ENCODE assay signal across 9 mouse cellular contexts in the genomic region with DNA sequence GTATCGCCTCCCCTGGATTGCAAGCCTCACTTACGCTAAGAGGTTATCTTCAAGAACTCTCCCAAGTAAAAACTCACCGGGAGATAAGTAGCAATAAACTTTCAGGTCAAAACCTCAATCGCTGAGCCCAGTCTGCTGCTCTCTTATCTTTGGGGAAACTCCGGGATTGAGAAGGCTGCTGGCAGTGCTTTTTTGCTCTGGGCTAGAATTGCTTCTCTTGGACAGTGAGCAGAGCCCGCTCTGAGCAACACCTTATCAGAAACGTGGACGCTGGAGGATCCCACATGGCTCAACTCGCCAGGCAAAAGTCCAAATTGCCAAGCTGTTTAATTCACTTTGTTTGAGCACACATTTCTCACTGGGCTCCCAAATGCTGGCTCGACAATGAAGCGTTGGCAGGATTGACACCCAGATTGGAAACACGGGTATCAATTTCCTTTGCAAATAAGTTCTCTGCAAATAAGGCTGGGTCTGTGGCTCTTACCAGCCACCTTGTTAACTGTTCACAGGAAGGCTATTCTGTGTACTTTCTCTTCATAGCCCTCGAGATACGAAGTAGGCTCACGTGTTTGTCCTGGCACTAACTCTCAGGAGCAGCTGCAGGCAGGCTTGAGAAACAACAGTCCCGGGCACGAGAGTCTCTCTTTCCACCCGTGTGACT.
DNase-seq lines count a peak whose midpoint lies in the region; ATAC-seq lines count a peak whose summit lies in the region.
"Had no signal": no experiment of that assay in that cellular context is flagged by ENCODE, and none has a peak within 500 bp of the region (broad histone marks: within the 10 kb centered on the region; RNA-seq: fewer than 3 reads in every experiment).

No protein-coding gene starts in this region.

- no peaks in the 10 kb centered on the region for H3K9me3 ChIP-seq in embryonic facial prominence, embryonic 12.5 days
- H3K9me3 ChIP-seq in intestine, embryonic 15.5 days, result no peaks in the 10 kb centered on the region
- no peaks in the 10 kb centered on the region for H3K9me3 ChIP-seq in lung, embryonic 16.5 days (ENCODE audit: control insufficient read depth, low read length)
- H3K9me3 ChIP-seq: megakaryocyte, embryonic 14.5 days had no signal

- H3K27ac ChIP-seq in embryonic facial prominence, embryonic 12.5 days, result peak overlapping the region; percentile 24; the same call in 1 of the 2 replicates
- H3K27ac ChIP-seq in intestine, embryonic 15.5 days, result 0 out of 2 replicates have a peak overlapping the region, but pooled peaks have one; percentile 17
- peak overlapping the region; percentile 19; the same call in 1 of the 2 replicates for H3K27ac ChIP-seq in lung, embryonic 16.5 days (ENCODE audit: low read length)

- peak; percentile 61 to 64 for DNase-seq in cerebellum, postnatal 10 days
- DNase-seq in cerebellum, adult 11-12 months, result no peak
- no peak for DNase-seq in thymus, postnatal 14 days
- DNase-seq in kidney, adult 18-20 months, result no peak

- H3K9ac ChIP-seq in embryonic facial prominence, embryonic 12.5 days, result no peak overlapping the region
- no peak overlapping the region for H3K9ac ChIP-seq in intestine, embryonic 15.5 days
- H3K9ac ChIP-seq in lung, embryonic 16.5 days (ENCODE audit: low read length), result no peak overlapping the region

- peaks cover 31% of the 10 kb centered on the region; the same call in 1 of the 2 replicates for H3K4me1 ChIP-seq in embryonic facial prominence, embryonic 12.5 days
- no peaks in the 10 kb centered on the region for H3K4me1 ChIP-seq in intestine, embryonic 15.5 days (replicated peaks)
- H3K4me1 ChIP-seq in lung, embryonic 16.5 days (replicated peaks; ENCODE audit: control insufficient read depth, insufficient read depth, low read length), result peaks cover 16% of the 10 kb centered on the region
- H3K4me1 ChIP-seq: megakaryocyte, embryonic 14.5 days had no signal

- H3K27me3 ChIP-seq in embryonic facial prominence, embryonic 12.5 days, result no peaks in the 10 kb centered on the region
- no peaks in the 10 kb centered on the region for H3K27me3 ChIP-seq in intestine, embryonic 15.5 days (replicated peaks)
- H3K27me3 ChIP-seq in lung, embryonic 16.5 days (ENCODE audit: control insufficient read depth, insufficient read depth, low read depth, low read length), result no peaks in the 10 kb centered on the region

- H3K36me3 ChIP-seq in embryonic facial prominence, embryonic 12.5 days, result no peaks in the 10 kb centered on the region
- no peaks in the 10 kb centered on the region for H3K36me3 ChIP-seq in intestine, embryonic 15.5 days
- no peaks in the 10 kb centered on the region for H3K36me3 ChIP-seq in lung, embryonic 16.5 days (ENCODE audit: control insufficient read depth, insufficient read depth, low read length)

- no peak overlapping the region for H3K4me2 ChIP-seq in embryonic facial prominence, embryonic 12.5 days (replicated peaks)
- peak overlapping the region; percentile 33; the same call in 1 of the 2 replicates for H3K4me2 ChIP-seq in intestine, embryonic 15.5 days (replicated peaks)
- H3K4me2 ChIP-seq in lung, embryonic 16.5 days (ENCODE audit: low read depth, low read length), result peak overlapping the region; percentile 33

- no peak for ATAC-seq in embryonic facial prominence, embryonic 12.5 days (ENCODE audit: insufficient number of reproducible peaks, insufficient read depth, low FRiP score, low TSS enrichment)
- peak; percentile 62 for ATAC-seq in intestine, embryonic 15.5 days
- peak; percentile 77 for ATAC-seq in lung, embryonic 16.5 days (ENCODE audit: low read depth)
- no peak for ATAC-seq in inflammation-experienced regulatory T-cells, adult 6 months

- 51% methylated on average over 18 of the region's 18 CpGs for WGBS in embryonic facial prominence, embryonic 12.5 days
- WGBS in intestine, embryonic 15.5 days, result 28% methylated on average over 18 of the region's 18 CpGs
- WGBS in lung, embryonic 16.5 days, result 13% methylated on average over 18 of the region's 18 CpGs

- no peak overlapping the region for H3K4me3 ChIP-seq in embryonic facial prominence, embryonic 12.5 days
- no peak overlapping the region for H3K4me3 ChIP-seq in intestine, embryonic 15.5 days (replicated peaks)
- H3K4me3 ChIP-seq in lung, embryonic 16.5 days (ENCODE audit: low read length), result peak overlapping the region; percentile 7; the same call in 1 of the 2 replicates
- H3K4me3 ChIP-seq: megakaryocyte, embryonic 14.5 days had no signal

Comparison
In these comparisons a context has a peak if more than half of its experiments do, and no peak if none do; other contexts are left out.
1. DNase-seq: peak in cerebellum, postnatal 10 days (2 of 2); none in cerebellum, adult 11-12 months (single experiment), thymus, postnatal 14 days (single experiment) and kidney, adult 18-20 months (single experiment).
2. ATAC-seq: peak in intestine, embryonic 15.5 days (single experiment) and lung, embryonic 16.5 days (single experiment); none in embryonic facial prominence, embryonic 12.5 days (single experiment) and inflammation-experienced regulatory T-cells, adult 6 months (single experiment).
3. Peak in every context shown above with its lines, with median percentiles within 50 percentile points of each other: H3K27ac ChIP-seq.